Mouse (Mus musculus) cerebellum, adult 2 months (tissue): ENCODE data around the gene Mapk13.

Experiments
- CTCF ChIP-seq: fragments of 200-500 bp; IDR thresholded peaks from 2 replicates; pipeline ENCODE4 v1.5.1; 2011; ENCODE audit warnings: low read depth, mild to moderate bottlenecking, control low read depth, low read length, moderate library complexity, borderline replicate concordance; ENCODE audit not compliant: insufficient read depth
- POLR2A ChIP-seq: fragments of 200-500 bp; IDR thresholded peaks from 2 replicates; pipeline ENCODE4 v1.6.1; 2011; ENCODE audit warnings: low read length, control low read depth, borderline replicate concordance; ENCODE audit not compliant: insufficient read depth

DNA sequence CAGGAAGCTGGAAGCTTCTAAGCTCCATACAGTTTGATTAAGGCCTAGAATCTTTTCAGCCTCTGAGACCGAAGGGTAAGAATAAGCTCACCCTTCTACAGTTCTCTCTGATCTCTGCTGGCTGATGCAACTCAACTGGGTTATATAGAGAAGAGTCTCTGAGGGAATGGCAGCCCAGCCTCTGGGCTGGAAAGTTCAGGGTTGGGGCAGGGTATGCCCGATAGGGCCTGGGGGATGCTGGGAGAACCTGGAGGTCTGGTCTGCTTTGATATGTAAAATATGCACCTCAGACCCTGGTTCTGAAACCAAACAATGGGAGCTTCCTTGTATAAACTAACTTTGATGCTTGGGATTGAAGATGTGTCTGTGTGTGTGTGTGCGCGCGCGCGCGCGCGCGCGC, 18.4 kb downstream of the Mapk13 start:
- TF ChIP-seq CTCF (no peak), POLR2A (no peak)
